ENCODE assay signal across 8 mouse cellular contexts in the genomic region with DNA sequence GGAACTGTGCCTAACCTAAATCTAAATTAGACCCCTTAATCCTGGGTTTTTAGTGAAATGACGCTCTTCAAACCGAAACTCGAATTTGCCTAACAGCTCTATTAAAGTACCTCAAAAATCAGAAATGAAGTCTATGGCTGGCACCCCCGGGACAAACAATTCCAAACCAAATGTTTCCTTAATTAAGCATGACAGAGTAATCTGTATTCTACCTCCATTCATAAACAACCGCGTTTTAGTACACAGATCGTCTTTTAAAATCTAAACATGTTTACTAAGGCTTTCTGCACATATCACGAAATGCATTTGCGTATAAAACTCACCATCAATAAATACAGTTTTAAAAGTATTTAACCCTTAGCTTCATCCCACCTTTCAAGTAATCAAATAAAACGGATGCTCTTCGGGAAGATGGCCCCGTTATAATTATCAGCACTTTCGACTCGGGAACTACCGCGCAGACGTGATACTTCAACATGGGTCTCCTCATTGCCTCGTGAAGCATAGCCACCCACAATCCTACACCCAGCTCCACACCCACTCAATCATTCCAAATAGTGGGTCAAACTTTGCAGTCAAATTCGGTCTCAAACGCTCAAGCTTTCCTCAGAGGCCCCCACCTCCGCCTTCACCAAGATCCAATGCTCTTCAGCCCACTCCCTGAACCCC. TPM values are rescaled to one million over a fixed set of nuclear protein-coding genes. Genes with fewer than 3 reads are reported as not detected.
DNase-seq lines count a peak whose midpoint lies in the region; ATAC-seq and TF ChIP-seq lines count a peak whose summit lies in the region.

No protein-coding gene starts in this region.

- 2% methylated on average over 21 of the region's 21 CpGs for WGBS in heart, embryonic 10.5 days
- WGBS in embryonic facial prominence, embryonic 12.5 days = 2% methylated on average over 21 of the region's 21 CpGs
- WGBS in intestine, postnatal 0 days = 2% methylated on average over 21 of the region's 21 CpGs
- 2% methylated on average over 21 of the region's 21 CpGs for WGBS in neural tube, embryonic 13.5 days

- DNase-seq in heart, embryonic 10.5 days (ENCODE audit: low spot score) = no peak
- no peak for DNase-seq in heart, adult 9 months (ENCODE audit: low spot score in 2 of 2)
- no peak for DNase-seq in urinary bladder, adult 2 months (ENCODE audit: low spot score)
- no peak for DNase-seq in adrenal gland, adult (ENCODE audit: inconsistent age in 2 of 2, low spot score in 1 of 2)

- peaks cover 13% of the 10 kb centered on the region; the same call in 1 of the 2 replicates for H3K4me1 ChIP-seq in heart, embryonic 10.5 days
- H3K4me1 ChIP-seq in embryonic facial prominence, embryonic 12.5 days = peaks cover 7% of the 10 kb centered on the region
- H3K4me1 ChIP-seq in intestine, postnatal 0 days (replicated peaks; ENCODE audit: control insufficient read depth, insufficient read depth, low read length) = no peaks in the 10 kb centered on the region
- H3K4me1 ChIP-seq in neural tube, embryonic 13.5 days (replicated peaks) = peaks cover 23% of the 10 kb centered on the region

- H3K4me3 ChIP-seq in heart, embryonic 10.5 days = peak overlapping the region; percentile 79
- H3K4me3 ChIP-seq in C2C12 (ENCODE audit: insufficient read depth, poor library complexity, severe bottlenecking) = peak overlapping the region; percentile 81
- H3K4me3 ChIP-seq in embryonic facial prominence, embryonic 12.5 days = peak overlapping the region; percentile 69
- H3K4me3 ChIP-seq in intestine, postnatal 0 days (ENCODE audit: low read depth, low read length) = peak overlapping the region; percentile 74
- H3K4me3 ChIP-seq in neural tube, embryonic 13.5 days = peak overlapping the region; percentile 54

- H3K9ac ChIP-seq in embryonic facial prominence, embryonic 12.5 days = peak overlapping the region; percentile 80
- H3K9ac ChIP-seq in intestine, postnatal 0 days (ENCODE audit: low read depth, low read length) = peak overlapping the region; percentile 66
- H3K9ac ChIP-seq in neural tube, embryonic 13.5 days = peak overlapping the region; percentile 80

- no peak for TF ChIP-seq CTCF in C2C12 (IDR thresholded peaks at IDR 0.05; ENCODE audit: control insufficient read depth, insufficient read depth, insufficient read length)
- TF ChIP-seq CTCF in intestine, postnatal 0 days (IDR thresholded peaks at IDR 0.05; ENCODE audit: low read depth) = no peak

- no peak; the same call in 1 of the 2 replicates for ATAC-seq in embryonic facial prominence, embryonic 12.5 days (ENCODE audit: insufficient number of reproducible peaks, insufficient read depth, low FRiP score, low TSS enrichment)
- peak; percentile 19 for ATAC-seq in intestine, postnatal 0 days
- peak; percentile 49 for ATAC-seq in neural tube, embryonic 13.5 days (ENCODE audit: low read depth)

- H3K79me2 ChIP-seq in C2C12 (ENCODE audit: control insufficient read depth, insufficient read depth) = peaks cover 56% of the 10 kb centered on the region

- peaks cover 54% of the 10 kb centered on the region for H3K79me3 ChIP-seq in C2C12 (ENCODE audit: low read depth)

- H3K27ac ChIP-seq in heart, embryonic 10.5 days = peak overlapping the region; percentile 96
- H3K27ac ChIP-seq in embryonic facial prominence, embryonic 12.5 days = peak overlapping the region; percentile 92
- H3K27ac ChIP-seq in intestine, postnatal 0 days (ENCODE audit: low read depth, low read length) = peak overlapping the region; percentile 70
- H3K27ac ChIP-seq in neural tube, embryonic 13.5 days (replicated peaks) = peak overlapping the region; percentile 89

- no peaks in the 10 kb centered on the region for H3K27me3 ChIP-seq in heart, embryonic 10.5 days (ENCODE audit: insufficient read depth, poor library complexity, severe bottlenecking)
- no peaks in the 10 kb centered on the region for H3K27me3 ChIP-seq in C2C12 (ENCODE audit: control insufficient read depth, insufficient read depth, insufficient read length)
- no peaks in the 10 kb centered on the region for H3K27me3 ChIP-seq in embryonic facial prominence, embryonic 12.5 days
- H3K27me3 ChIP-seq in intestine, postnatal 0 days (replicated peaks; ENCODE audit: control insufficient read depth, insufficient read depth, low read length) = no peaks in the 10 kb centered on the region
- no peaks in the 10 kb centered on the region for H3K27me3 ChIP-seq in neural tube, embryonic 13.5 days

- peak overlapping the region; percentile 79 for H3ac ChIP-seq in C2C12 (ENCODE audit: control insufficient read depth, insufficient read length, low read depth)

- H3K36me3 ChIP-seq in heart, embryonic 10.5 days = peaks cover 39% of the 10 kb centered on the region
- peaks cover 32% of the 10 kb centered on the region for H3K36me3 ChIP-seq in C2C12 (ENCODE audit: control insufficient read depth, insufficient read depth)
- H3K36me3 ChIP-seq in embryonic facial prominence, embryonic 12.5 days = peaks cover 31% of the 10 kb centered on the region
- no peaks in the 10 kb centered on the region; the same call in 1 of the 2 replicates for H3K36me3 ChIP-seq in intestine, postnatal 0 days (ENCODE audit: control insufficient read depth, insufficient read depth)
- peaks cover 35% of the 10 kb centered on the region for H3K36me3 ChIP-seq in neural tube, embryonic 13.5 days

- H3K4me2 ChIP-seq in embryonic facial prominence, embryonic 12.5 days (replicated peaks) = peak overlapping the region; percentile 74
- peak overlapping the region; percentile 80 for H3K4me2 ChIP-seq in intestine, postnatal 0 days (replicated peaks; ENCODE audit: low read depth)
- H3K4me2 ChIP-seq in neural tube, embryonic 13.5 days = peak overlapping the region; percentile 71

- H3K9me3 ChIP-seq in heart, embryonic 10.5 days = peaks cover 12% of the 10 kb centered on the region
- peaks cover 30% of the 10 kb centered on the region for H3K9me3 ChIP-seq in embryonic facial prominence, embryonic 12.5 days
- 0 out of 2 replicates have a peak, but pooled peaks cover 5% of the 10 kb centered on the region for H3K9me3 ChIP-seq in intestine, postnatal 0 days (ENCODE audit: control insufficient read depth)
- H3K9me3 ChIP-seq in neural tube, embryonic 13.5 days = peaks cover 20% of the 10 kb centered on the region

TF ChIP-seq in C2C12, 6 proteins besides CTCF, POLR2A, EP300 and RAD21:
- TF ChIP-seq FOSL1 (IDR thresholded peaks at IDR 0.05; ENCODE audit: insufficient read depth, low read length, poor library complexity, severe bottlenecking) (no peak), MYOD1 (IDR thresholded peaks at IDR 0.05; ENCODE audit: control insufficient read depth, insufficient read length, low read depth) (no peak), CEBPB (IDR thresholded peaks at IDR 0.05; ENCODE audit: low read depth) (no peak), MYOG (IDR thresholded peaks at IDR 0.05; ENCODE audit: control insufficient read depth, extremely low read depth, insufficient read length) (no peak), MAX (IDR thresholded peaks at IDR 0.05) (no peak), USF1 (IDR thresholded peaks at IDR 0.05; ENCODE audit: low read depth) (no peak)
TF ChIP-seq in C2C12: peak in this region for 0.

RNA-seq across cellular contexts. Expression of a gene that starts 0.5 kb away (rescaled TPM):
- 8.6 and 9.5 TPM in 2 replicates for polyA plus RNA-seq in heart, embryonic 10.5 days (2016; fragmentation: Nextera tagmentation; extraction: Ambion mirVana)
- polyA plus RNA-seq in C2C12 (2012; fragmentation: generic; extraction: Trizol) = 15.8 TPM
- polyA plus RNA-seq in embryonic facial prominence, embryonic 12.5 days (2016; fragmentation: Nextera tagmentation; extraction: Ambion mirVana) = 17.2 and 20.6 TPM in 2 replicates
- 3.1 and 3.8 TPM in 2 replicates for polyA plus RNA-seq in intestine, postnatal 0 days (2015; fragmentation: Nextera tagmentation; extraction: Ambion mirVana)
- 14.2 TPM in 2 replicates for polyA plus RNA-seq in neural tube, embryonic 13.5 days (2015; fragmentation: Nextera tagmentation; extraction: Ambion mirVana)
- 49.8 and 50.1 TPM in 2 replicates for polyA plus RNA-seq in urinary bladder, adult 2 months (2012; rRNA removed)

RNA-seq across cellular contexts. Expression of a gene that starts 14.9 kb away (rescaled TPM):
- 163 and 277 TPM in 2 replicates for polyA plus RNA-seq in heart, embryonic 10.5 days (2016; fragmentation: Nextera tagmentation; extraction: Ambion mirVana)
- 7.9 TPM for polyA plus RNA-seq in C2C12 (2012; fragmentation: generic; extraction: Trizol)
- polyA plus RNA-seq in embryonic facial prominence, embryonic 12.5 days (2016; fragmentation: Nextera tagmentation; extraction: Ambion mirVana) = 4.2 and 4.7 TPM in 2 replicates
- polyA plus RNA-seq in intestine, postnatal 0 days (2015; fragmentation: Nextera tagmentation; extraction: Ambion mirVana) = 54.1 and 60.2 TPM in 2 replicates
- 5.3 and 6.9 TPM in 2 replicates for polyA plus RNA-seq in neural tube, embryonic 13.5 days (2015; fragmentation: Nextera tagmentation; extraction: Ambion mirVana)
- 16.9 and 19.4 TPM in 2 replicates for polyA plus RNA-seq in urinary bladder, adult 2 months (2012; rRNA removed)

RNA-seq across cellular contexts. Expression of a gene that starts 29.6 kb away (rescaled TPM):
- polyA plus RNA-seq in heart, embryonic 10.5 days (2016; fragmentation: Nextera tagmentation; extraction: Ambion mirVana) = 76.6 and 84.1 TPM in 2 replicates
- 588 TPM for polyA plus RNA-seq in C2C12 (2012; fragmentation: generic; extraction: Trizol)
- 80.5 and 86.6 TPM in 2 replicates for polyA plus RNA-seq in embryonic facial prominence, embryonic 12.5 days (2016; fragmentation: Nextera tagmentation; extraction: Ambion mirVana)
- polyA plus RNA-seq in intestine, postnatal 0 days (2015; fragmentation: Nextera tagmentation; extraction: Ambion mirVana) = 85.5 and 87.1 TPM in 2 replicates
- 79.5 and 83.0 TPM in 2 replicates for polyA plus RNA-seq in neural tube, embryonic 13.5 days (2015; fragmentation: Nextera tagmentation; extraction: Ambion mirVana)
- polyA plus RNA-seq in urinary bladder, adult 2 months (2012; rRNA removed) = 449 and 545 TPM in 2 replicates

RNA-seq across cellular contexts. Expression of a gene that starts 47.3 kb away (rescaled TPM):
- polyA plus RNA-seq in heart, embryonic 10.5 days (2016; fragmentation: Nextera tagmentation; extraction: Ambion mirVana) = 9.5 and 10.8 TPM in 2 replicates
- 3.8 TPM for polyA plus RNA-seq in C2C12 (2012; fragmentation: generic; extraction: Trizol)
- polyA plus RNA-seq in embryonic facial prominence, embryonic 12.5 days (2016; fragmentation: Nextera tagmentation; extraction: Ambion mirVana) = 13.1 and 16.3 TPM in 2 replicates
- polyA plus RNA-seq in intestine, postnatal 0 days (2015; fragmentation: Nextera tagmentation; extraction: Ambion mirVana) = 1.7 and 2.4 TPM in 2 replicates
- 13.4 and 13.8 TPM in 2 replicates for polyA plus RNA-seq in neural tube, embryonic 13.5 days (2015; fragmentation: Nextera tagmentation; extraction: Ambion mirVana)
- polyA plus RNA-seq in urinary bladder, adult 2 months (2012; rRNA removed) = 2.6 and 3.0 TPM in 2 replicates
